ENCODE assay signal across 14 mouse cellular contexts in the genomic region with DNA sequence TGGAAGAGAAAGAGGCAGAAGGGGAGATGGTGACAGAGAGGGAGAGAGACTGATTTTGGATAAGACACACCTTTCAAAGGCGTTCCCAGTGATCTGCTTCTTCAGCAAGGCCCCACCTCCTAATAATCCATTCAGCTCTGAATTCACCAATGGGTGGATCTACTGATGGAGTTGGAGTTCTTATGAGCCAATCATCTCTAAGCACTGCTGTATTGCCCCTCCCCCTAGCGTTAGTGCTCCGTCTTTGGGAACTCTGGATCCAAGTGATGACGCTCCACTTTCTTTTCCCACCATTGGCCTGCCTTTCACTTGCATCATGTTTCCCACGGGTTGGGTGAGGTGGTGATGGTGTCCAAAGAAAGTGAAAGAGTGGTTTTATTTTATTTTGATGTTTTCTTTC.
DNase-seq lines count a peak whose midpoint lies in the region.
"Had no signal": no experiment of that assay in that cellular context is flagged by ENCODE, and none has a peak within 500 bp of the region (broad histone marks: within the 10 kb centered on the region; RNA-seq: fewer than 3 reads in every experiment).

No protein-coding gene starts in this region.

- intact Hi-C loops in left cerebral cortex, postnatal 25 days (cut with DNase I): no loop called here

- DNase-seq in lung, postnatal 36 days: peak; percentile 1
- no peak for DNase-seq in lung, postnatal 14 days
- DNase-seq in ES-CJ7 (ENCODE audit: low read depth, low spot score) (peak; percentile 84), ZHBTc4 (ENCODE audit: low read depth, low spot score) (peak; percentile 84)
- DNase-seq in spleen, postnatal 36 days (ENCODE audit: low spot score in 2 of 2): no peak
- no peak for DNase-seq in left cerebral cortex, postnatal 25 days (ENCODE audit: low spot score in 2 of 2)
- DNase-seq: adrenal gland, adult 8-10 months; adrenal gland, postnatal 25 days; cerebellum, adult 18-20 months; cerebellum, adult 9-10 months; cerebellum, postnatal 14 days; gastrocnemius, adult 2 months; gastrocnemius, postnatal 14 days; heart, adult 11 months had no signal

Comparison
In these comparisons a context has a peak if more than half of its experiments do, and no peak if none do; other contexts are left out.
1. DNase-seq: peak in lung, postnatal 36 days (single experiment), ES-CJ7 (single experiment) and ZHBTc4 (single experiment); none in lung, postnatal 14 days (single experiment), spleen, postnatal 36 days (0 of 2) and left cerebral cortex, postnatal 25 days (0 of 2).